Mouse (Mus musculus) layer of hippocampus, adult 11-12 months (tissue): ENCODE data around the gene Tmub1.

Experiments
- DNase-seq: peaks from one replicate; pipeline ENCODE4 v3.0.0; 2022; ENCODE audit warnings: low spot score

The Tmub1 gene

DNA sequence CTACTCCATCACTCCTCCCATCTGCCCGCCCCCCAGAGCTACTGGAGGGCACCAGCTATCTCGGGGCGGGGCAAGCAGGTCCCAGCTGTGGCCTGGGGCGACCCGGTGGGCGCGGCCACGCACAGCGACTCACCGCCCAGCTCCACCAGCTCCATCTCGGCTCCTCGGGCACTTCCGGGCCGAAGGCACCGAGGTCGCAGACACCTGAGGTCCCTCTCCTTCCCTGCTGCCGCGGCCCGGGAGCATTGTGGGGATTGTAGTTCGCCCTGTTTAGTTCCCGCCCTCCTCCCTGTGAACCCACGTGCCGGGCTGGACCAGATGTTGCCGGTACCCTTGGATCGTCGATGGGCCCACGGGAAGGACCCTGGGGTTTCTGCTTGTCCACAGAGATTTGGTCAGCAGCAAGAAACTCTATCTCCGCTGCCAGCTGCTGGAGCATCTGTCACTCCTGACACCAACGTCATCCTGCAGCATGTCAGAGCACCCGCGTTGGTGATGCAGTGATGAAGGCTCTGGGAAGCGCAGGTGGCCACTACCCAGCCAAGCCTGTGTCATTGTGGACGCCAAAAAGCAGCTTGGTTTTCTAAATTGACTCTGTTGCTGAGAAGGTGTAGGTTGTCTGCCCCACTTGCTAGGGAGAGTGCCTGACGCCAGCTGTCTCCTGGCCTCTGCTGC lies at the start of gene Tmub1:
TSS of gene Tmub1 (minus strand) at position 231 of the 675 bp plus-strand sequence.
- peak; percentile 86 for DNase-seq

DNA sequence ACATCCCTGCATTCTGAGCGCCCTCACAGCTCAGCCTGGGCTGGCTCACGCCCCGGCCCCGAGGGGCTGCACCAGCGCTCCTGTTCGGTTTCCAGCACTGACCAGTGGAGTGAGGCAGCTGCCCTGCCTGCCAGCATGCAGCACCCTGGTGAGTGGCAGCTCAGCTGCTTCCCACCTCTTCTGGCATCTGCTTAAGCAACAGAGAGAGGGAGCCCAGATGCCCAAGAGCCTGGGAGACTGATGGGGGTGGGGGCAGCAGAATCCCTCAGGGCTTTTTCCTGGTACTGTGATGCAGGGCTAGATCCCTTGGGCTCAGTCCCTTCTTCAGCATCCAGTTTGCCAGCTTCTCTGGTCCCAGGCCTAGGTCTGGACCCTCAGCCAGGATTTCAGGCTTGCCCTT lies 49.1 kb upstream of the Tmub1 start:
- no peak for DNase-seq

DNA sequence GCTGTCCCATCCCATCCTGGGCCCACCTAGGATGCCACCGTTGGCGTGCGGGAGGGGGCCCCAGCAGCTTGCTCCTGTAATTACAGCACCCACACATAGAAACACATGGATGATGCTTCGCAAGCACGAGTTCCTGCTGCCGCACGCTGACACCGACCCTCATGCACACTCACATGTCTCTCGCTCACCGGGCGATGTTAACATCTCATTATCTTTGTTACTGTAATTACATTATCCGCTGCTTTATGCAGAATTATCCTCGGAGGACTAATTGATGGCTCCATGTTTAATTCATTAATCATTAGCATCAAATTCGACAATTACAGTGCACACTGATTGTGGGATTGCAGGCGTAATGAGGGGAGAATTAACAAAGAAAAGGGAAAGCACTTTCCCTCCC lies 47.4 kb upstream of the Tmub1 start:
- DNase-seq = no peak

DNA sequence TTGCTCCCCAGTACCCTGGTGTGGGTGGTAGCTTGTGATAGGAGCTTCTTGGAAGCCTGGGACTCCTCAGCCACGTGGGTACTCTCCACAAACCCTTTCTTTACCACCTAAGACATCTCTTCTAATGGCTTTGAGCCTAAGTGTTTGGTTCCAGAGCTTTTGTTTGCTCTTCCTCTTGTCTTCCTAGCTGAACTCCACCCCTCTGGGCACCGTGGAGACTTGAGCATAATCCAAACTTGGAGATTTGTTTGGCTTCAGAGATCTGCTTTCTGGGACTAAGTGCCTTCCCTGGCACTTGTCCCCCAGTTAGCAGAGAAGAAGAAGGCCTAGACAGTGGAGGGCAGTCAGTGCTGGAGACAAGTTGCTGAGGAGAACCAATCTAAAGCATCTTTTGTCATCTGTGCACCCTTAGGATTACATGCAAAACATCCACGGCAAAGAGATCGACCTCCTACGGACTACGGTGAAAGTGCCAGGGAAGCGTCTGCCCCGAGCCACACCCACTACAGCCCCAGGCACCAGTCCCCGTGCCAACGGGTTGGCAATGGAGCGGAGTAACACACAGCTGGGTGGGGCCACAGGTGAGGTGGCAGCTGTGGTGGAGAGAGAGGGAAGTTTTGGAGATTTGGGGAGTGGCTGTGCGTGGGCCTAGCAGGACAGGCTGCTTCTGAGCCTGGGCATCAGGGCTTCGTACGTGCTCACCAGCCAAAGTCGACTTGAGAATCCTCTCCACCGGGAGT lies 45.1 kb upstream of the Tmub1 start:
- DNase-seq = no peak

GRCm38 (mm10) chr5:24490413-24490920 lies 42.8 kb upstream of the Tmub1 start:
- DNase-seq = no peak

DNA sequence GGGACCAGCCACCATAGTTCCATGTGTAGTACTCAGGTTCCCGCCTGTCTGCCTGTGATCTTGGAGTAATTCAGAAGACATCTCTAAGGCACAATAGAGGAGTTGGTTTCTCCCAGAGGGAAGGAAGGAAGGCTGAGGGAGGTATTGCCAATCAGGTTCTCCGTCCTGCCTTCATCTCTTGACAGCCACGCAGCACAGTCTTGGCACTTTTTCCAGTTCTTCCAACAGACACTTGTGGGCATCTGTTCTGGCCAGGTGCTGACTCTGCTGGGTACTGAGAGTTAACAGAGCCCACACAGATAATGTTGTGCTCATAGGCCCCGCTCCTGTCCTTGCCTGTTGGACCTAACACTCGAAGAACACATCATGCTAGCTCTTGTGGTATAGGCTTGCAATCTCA lies 39.1 kb upstream of the Tmub1 start:
- no peak for DNase-seq

- DNase-seq = peak; percentile 91
These were observed 38.4 kb upstream of the Tmub1 start for GRCm38 (mm10) chr5:24486097-24486496.

GRCm38 (mm10) chr5:24484963-24485362 lies 37.3 kb upstream of the Tmub1 start:
- no peak for DNase-seq

DNA sequence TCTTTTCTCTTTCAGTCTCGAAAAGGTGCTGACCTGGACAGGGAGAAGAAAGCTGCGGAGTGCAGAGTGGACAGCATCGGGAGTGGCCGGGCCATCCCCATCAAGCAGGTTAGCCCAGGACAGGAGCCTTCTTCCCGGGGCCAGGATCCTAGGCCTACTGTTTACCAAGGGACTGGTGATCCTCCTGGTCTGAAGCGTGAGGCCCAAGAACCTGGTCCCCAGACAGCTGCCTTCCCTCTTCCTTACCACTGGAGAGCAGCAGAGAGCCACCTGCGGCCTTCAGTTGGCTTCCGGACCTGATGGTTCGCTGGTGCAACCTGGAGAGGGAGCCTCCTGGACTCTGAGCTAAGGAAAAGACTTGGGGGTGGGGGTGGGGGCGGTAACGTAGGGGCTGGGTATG lies 35.7 kb upstream of the Tmub1 start:
- DNase-seq = peak; percentile 65

- DNase-seq = no peak
These were observed 34.8 kb upstream of the Tmub1 start for GRCm38 (mm10) chr5:24482247-24483079.

GRCm38 (mm10) chr5:24481647-24482046 lies 34.0 kb upstream of the Tmub1 start:
- DNase-seq = peak; percentile 66

DNA sequence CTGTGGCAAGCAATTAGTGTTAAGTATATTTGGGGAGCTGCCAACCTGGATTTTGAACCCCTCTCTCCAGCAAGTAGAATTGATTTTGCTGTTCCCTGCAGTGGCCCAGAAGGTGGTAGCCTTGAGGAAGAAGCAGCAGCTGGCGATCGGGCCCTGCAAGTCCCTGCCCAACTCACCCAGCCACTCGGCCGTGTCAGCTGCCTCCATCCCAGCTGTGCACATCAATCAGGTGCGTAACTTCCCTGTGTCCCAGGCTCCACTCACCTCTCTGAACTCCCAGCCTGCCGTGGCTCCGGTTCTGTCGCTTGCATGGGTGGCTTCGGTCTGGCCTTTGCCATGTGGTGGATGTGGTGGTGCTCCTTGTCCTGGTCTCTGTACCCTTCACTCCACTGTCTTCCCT lies 30.3 kb upstream of the Tmub1 start:
- no peak for DNase-seq

DNA sequence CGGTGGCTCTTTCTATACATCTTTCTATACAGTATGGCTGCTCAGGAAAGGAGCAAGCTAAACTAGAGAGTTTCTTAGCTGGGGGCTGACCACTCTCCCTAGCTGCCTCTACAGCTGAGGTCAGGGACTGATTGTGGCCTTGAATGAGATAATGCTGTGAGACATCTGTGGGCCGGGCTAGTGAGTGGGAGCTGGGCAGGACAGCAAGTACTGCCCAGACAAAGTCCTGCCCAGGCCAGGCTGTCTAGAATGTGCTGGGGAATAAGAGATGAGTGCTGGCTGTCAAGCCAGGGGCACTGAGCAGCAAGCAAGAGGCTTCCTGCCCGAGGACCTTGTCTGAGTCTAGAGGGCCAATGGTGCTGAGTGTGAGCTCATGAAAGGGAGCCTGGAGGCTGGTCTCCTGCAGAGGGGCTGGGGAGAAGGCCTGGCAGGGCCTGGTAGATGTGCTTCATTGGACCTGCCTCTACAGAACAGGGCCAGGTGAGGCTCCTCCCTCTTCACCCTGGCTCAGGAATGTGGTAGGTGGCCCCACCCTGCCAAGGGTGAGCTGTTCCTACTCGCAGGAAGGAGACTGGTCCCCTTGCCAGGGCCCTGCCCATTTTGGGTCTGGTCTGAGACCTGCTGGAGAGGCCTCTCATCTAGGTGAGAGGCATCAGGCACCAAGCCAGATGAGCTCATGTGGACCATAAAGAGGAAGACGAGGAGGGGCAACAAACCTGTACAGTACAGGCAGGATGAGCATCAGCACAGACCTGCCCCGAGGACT lies 28.0 kb upstream of the Tmub1 start:
- no peak for DNase-seq

GRCm38 (mm10) chr5:24474723-24475261 lies 27.1 kb upstream of the Tmub1 start:
- peak; percentile 63 for DNase-seq

DNA sequence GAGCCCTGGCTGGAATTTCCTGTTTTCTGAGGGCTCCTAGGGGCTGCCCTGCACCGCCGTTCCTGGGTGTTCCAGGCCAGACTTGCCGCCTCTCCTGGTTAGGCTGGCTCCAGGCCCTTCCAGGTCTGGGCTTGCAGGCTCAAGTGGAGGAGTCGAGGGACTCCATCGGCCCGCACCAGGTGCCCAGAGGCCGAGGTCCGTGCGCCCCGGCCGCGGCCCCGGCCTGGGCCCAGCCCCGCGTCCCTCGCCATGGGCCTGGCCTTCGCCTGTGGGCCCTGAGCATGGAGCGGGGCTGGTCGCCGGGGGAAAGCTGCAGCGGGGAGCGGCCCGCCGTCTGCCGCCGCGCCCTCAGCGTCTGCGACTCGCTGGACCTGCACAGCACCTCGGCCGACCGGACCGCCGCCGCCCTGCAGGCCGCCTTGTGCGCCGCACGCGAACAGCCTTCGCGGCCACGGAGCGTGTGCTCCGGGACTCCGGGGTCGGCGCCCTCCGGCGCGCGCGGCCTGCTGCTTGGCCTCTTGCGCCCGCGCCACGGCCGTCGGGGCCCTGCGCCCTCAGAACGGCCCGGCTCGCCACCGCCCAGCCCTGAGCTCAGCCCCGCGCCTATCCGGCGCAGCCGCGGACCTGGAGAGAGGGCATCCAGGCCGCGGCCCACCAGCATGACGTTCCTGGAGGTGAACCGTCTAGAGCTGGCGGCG lies 26.5 kb upstream of the Tmub1 start:
- DNase-seq = no peak

- DNase-seq = no peak
These were observed 25.4 kb upstream of the Tmub1 start for GRCm38 (mm10) chr5:24472884-24473619.

DNA sequence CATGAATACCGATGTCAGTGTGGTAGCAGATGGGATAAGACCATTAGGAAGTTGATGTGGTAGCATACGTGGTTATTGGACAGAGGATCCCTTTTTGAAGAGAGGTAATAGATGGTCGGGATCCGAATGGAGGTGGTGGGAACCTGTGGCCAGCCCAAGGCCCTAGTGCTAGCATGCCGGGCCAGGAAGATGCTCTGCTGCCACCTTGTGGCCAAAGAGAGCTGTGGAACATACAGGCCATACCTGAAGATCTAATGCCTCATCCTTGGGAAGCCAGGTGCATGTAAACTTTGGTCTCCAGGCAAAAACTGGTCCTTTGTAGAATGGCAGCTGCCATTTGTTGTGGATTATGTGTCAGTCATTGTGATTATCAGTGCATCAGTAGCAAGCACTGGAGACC lies 22.9 kb upstream of the Tmub1 start:
- DNase-seq = peak; percentile 80

DNA sequence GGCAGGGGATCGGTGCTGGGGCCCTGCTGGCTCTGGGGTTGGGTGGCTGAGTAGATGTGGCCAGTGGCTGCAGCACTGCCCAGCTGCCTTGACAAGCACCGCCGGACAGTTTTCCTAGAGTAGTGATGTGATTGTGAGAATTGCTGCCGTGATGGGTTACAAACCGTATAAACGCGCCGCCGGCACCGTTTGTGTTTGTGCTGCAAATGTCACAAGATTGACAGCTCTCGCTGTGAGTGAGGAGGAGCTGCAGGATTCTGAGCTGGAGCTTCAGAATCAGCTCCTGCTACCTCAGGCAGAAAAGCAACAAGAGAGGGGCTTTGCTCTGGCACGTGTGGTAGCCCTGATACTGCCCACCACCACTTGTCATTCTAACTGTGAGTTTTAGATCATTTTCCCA lies 19.1 kb upstream of the Tmub1 start:
- DNase-seq = no peak

GRCm38 (mm10) chr5:24455613-24456012 lies 8.0 kb upstream of the Tmub1 start:
- no peak for DNase-seq

DNA sequence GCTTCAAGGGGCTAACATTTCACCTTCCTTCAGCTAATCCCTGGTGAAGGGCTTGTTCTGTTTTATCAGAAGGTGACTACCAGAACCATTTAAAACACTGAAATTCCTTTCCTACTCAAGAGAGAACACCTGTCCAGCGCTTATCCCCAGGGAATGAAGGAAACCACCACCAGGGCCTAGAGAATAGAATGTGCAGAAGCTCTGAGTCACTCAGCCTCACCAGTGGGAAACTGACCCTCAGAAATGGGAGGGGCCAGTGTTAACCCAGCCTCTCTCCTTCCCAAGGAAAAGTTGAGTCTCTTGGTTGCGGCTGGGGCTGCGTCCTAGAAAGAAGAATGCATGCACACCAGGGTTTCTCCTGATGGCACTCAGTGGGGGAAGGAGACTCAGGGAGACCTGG lies 7.4 kb upstream of the Tmub1 start:
- DNase-seq = no peak
